Mouse (Mus musculus) fat pad, adult 2 months (tissue): ENCODE data around the gene Stim2.

Experiments used
- DNase-seq: peaks from one replicate; pipeline ENCODE4 v3.0.0-alpha.2; 2011; ENCODE audit warnings: low read depth, low spot score; ENCODE audit errors: extremely low read depth

Stim2 gene

DNA sequence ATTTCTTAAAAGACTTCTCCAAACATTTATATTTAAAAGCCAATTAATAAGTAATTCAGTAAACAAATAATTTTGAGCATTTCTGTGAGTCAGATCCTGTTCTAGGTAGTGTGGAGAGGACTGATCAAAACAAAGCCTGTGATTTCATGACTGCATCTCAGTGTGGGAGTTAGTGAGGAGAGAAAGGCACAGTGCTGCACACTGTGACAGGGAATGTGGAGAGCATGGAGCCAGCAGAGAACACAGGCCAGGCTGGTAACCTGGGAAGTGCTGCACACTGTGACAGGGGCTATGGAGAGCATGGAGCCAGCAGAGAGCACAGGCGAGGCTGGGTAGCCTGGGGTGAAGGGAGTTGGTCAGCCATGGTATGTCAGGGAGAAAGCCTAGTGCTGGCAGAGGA, 48.1 kb downstream of the Stim2 start:
- DNase-seq, result no peak

GRCm38 (mm10) chr5:54049145-54049733, 50.9 kb downstream of the Stim2 start:
- no peak for DNase-seq

DNA sequence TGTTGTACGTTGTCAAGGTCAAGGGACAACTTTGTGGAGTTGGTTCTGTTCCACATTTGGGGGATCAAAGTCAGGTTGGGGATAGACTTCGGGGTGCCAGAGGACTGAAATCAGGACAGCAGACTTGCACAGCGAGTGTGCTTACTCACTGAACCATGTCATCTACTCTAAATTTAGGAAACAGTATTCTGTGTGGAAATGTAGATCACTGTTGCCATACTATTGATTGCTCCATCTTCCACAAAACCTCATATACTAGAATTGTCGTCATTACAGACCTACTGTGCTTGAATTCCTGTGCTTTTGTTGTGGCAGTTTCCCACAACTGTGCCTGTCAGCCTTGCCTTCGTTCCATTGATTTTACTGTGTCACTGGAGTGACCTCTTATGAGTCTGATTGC, 51.6 kb downstream of the Stim2 start:
- DNase-seq, result no peak

- no peak for DNase-seq
These were observed 52.8 kb downstream of the Stim2 start for GRCm38 (mm10) chr5:54051056-54051455.

GRCm38 (mm10) chr5:54052205-54052604, 53.9 kb downstream of the Stim2 start:
- no peak for DNase-seq

- DNase-seq, result peak; percentile 19
These were observed 55.5 kb downstream of the Stim2 start for GRCm38 (mm10) chr5:54053673-54054366.

GRCm38 (mm10) chr5:54056266-54056665, 58.0 kb downstream of the Stim2 start:
- DNase-seq, result no peak

DNA sequence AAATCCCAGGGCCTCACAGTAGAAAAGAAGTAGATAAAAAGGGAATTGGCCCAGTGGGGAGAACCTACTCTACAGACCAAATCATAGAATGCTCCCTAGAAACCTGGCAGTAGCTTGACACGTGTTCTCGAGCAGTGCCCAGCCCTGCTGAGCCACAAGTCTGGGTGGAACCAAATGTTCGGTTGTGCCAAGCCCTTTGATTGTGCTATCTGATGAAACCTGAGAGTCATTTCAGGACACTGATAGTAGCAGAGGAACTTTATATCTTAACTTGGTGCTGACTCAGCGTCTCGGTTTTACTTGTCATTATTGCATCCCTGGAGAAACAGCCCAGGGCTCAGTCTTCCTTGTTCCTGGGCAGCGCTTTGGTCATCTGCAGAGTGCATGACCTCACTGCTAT, 61.7 kb downstream of the Stim2 start:
- DNase-seq, result no peak

DNA sequence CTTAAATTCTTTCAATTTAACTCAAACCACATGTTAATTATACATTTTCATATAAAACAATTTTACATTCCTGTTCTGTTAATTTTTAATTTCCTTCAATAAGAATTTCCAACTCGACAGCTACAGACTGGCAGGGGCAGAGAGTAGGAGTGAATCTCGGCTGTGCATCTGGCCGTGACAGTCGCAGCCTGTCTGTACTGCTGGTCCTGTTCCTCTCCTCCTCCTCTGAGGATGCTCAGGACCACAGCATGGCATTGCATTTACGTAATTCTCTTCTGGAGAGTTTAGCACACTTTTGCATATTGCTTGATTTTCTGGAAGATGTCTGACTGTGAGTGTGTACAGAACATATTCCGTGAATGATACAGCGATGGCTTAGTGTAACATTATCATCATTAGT, 63.8 kb downstream of the Stim2 start:
- DNase-seq, result no peak

DNA sequence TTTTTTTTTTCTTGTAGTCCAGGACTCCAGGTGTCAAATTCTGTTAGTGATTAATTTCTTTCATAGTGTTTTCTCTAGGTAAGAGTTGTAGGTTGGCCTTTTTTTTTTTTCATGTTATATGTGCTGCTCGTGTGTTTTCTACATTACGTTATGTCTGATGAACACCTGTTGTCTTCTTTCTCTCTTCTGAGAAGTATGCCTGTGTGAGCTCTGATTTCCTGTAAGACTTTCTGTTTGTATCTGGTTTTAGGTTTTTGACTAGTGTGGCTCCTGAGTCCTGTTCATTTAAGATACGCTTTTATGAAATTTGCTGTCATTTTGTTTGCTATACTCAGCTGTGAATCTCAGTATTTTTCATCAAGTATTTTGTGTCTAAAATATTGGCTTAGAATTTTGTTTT, 69.3 kb downstream of the Stim2 start:
- DNase-seq, result no peak

DNA sequence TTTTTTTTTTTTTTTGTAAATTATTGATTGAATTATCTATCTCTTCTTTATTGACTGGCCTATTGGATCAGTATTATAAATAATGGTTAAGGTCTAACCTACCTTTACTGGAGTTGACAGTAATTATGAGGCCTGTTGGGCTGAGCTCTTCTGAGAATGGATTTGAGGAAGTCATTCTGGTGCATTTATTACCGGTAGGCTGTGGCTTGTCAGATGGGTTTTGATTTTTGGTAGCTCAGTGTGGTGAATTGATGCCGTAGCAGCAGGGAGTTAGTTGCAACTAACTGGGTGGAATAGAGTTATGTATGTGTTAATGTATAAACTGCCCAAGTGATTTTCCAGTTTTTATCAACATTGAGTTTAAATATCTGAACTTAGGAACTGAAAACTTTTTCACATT, 72.2 kb downstream of the Stim2 start:
- DNase-seq, result no peak

DNA sequence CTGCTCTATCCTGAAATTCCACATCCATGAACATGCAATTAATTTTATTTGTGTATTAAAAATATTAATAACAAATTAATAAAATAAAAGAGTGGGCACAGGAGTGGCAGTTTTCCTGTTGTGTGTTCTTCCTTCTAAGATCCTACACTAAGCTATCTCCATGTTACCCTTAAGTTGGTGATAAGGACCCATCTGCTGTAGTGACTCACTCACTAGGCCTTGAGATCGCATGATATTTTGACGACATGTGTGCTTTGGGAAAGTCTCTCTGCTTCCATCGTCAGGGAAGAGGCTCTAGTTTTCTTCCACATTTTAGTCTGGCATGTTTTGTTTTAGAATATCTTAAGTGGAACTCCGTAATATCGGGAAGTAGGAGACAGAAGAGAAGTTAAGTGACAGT, 73.0 kb downstream of the Stim2 start:
- DNase-seq, result no peak

- DNase-seq, result no peak
These were observed 73.4 kb downstream of the Stim2 start for GRCm38 (mm10) chr5:54071705-54072104.

GRCm38 (mm10) chr5:54073291-54073690, 75.0 kb downstream of the Stim2 start:
- DNase-seq, result no peak

DNA sequence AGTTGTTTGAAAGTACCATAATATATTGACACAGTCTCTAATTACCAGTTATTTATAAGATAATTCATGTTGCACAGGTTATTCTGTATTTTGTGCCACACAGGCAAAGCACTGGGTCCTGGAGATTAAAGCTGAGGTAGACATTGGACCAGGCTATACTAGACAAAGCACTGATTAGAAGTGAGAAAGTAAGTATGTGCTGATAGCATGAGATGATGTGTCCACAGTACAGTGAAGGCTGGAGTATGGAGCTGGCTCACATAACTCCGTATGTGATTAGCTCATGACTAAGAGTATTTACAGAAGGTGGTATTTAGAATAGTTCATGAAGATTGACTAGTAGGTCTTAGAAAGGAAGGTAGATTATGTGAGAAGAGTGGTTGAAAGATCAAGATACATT, 81.7 kb downstream of the Stim2 start:
- DNase-seq, result no peak

GRCm38 (mm10) chr5:54087912-54088311, 89.6 kb downstream of the Stim2 start:
- no peak for DNase-seq

GRCm38 (mm10) chr5:54098219-54098618, 99.9 kb downstream of the Stim2 start:
- no peak for DNase-seq

DNA sequence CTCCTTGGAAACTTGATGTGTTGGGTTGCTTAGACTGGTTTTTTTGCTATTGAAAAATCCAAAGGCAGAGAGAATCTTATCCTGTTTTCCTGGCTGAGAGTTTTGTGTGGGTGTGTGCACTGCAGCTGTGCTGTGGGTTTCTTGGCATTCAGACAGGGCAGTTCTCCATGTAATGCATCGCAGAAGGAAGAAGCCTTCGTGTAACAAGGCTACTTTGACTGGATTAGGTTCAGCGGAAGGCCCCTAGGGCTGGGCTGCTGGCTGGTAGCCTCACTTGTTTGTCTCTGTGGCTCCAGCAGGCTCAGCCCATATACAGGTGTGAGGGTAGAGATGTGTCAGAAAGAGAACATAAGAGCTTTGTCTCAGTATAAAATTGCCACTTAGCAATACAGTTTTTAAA, 102.6 kb downstream of the Stim2 start:
- DNase-seq, result peak; percentile 40

DNA sequence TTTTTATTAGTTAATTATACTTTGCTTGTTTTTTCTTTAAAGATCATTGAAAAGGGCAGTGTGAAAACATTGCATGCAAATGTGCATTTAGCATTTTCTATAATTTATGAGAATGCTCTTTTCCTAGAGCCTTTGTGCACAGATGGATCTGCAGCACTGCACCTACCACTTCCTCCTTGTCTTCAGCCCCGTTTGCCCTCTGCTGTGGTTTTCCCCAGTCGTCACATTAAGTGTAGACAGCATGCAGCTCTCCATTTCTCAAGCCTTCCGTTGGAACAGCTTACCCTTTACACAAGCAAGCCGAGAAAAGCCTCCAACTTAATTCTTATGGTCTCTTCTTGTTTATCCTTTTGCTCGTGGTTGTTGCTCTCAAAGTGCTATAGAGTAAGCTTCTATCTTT, 103.0 kb downstream of the Stim2 start:
- DNase-seq, result no peak

DNA sequence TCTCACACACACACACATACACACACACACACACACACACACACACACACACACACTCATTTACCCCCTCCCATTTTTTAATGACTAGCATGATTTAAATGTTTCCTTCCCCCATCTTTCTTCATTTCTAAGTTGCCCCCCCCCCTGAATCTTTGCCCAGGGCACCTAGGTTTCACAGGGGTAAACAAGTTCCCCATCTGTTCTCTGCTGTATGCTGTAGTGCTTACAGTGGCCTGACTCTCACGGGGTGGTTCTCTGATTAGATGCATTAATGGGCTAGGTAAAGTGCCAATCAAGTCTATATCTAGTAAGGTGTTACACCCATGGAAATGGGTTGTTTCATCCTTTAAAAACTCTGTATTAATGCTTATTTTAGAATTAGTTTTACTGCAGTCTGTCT, 103.7 kb downstream of the Stim2 start:
- DNase-seq, result no peak

- no peak for DNase-seq
These were observed 108.4 kb downstream of the Stim2 start for GRCm38 (mm10) chr5:54106669-54107068.

DNA sequence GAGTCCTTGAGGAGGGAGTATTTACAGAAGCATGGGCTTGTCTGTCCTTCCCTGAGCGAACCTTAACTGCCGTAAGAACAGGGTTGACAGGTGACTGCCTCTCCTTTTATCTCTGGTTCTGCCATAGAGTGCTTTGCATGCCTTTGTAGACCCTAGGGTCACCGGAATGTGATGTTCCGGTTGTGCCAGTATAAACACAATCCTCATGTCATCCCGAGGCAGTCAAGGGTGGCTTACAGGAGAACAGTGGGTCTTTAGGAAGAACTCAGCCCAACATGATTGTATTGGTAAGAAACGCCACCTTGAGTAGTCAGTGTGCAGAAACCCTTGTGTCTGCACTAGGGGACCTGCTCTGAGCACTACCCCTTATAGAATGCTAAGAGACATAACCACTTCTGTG, 108.8 kb downstream of the Stim2 start:
- DNase-seq, result no peak

GRCm38 (mm10) chr5:54109096-54109495, 110.8 kb downstream of the Stim2 start:
- DNase-seq, result no peak
